8 mouse cellular contexts compared by ENCODE assay signal in the genomic region with DNA sequence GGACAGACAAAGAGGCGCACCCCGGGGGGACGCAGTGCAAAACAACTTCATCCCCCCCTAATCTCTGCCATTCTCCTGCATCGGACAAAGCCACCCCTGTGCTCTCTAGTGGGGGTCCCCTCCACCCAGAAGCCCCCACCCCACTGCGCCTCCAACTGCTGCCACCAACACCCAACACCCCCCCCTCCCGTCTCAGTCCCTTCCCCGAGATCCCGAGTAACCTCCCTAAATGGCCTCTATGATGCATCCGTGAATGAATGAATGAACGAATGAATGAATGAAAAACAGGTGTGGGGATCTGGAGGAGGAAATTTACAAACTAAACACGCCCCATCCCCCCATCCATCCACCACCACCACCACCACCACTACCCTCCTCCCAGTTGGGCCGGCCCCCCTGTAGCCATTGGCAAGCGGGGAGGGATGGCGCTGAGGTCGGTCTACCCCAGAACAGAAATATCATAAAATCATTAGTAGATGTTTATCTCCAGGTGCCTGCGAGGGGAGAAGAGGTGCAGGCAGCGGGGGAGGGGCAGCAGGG. TPM values are rescaled to one million over a fixed set of nuclear protein-coding genes. Genes with fewer than 3 reads are reported as not detected.
A peak's percentile ranks its signal among the peaks of the same experiment; 100 is the strongest.
DNase-seq lines count a peak whose midpoint lies in the region; ATAC-seq and TF ChIP-seq lines count a peak whose summit lies in the region.

No protein-coding gene starts in this region.

- H3ac ChIP-seq in myocyte (ENCODE audit: control insufficient read depth, insufficient read length) = peak overlapping the region; percentile 56

- H3K4me3 ChIP-seq in kidney, adult 2 months (ENCODE audit: insufficient read depth, low read depth, low read length) = peak overlapping the region; percentile 63
- H3K4me3 ChIP-seq in forebrain, embryonic 11.5 days (ENCODE audit: low read depth, low read length) = peak overlapping the region; percentile 75
- H3K4me3 ChIP-seq in myocyte = peak overlapping the region; percentile 44

- peak overlapping the region; percentile 93 for H3K4me2 ChIP-seq in forebrain, embryonic 11.5 days (ENCODE audit: low read depth, low read length, severe bottlenecking)
- H3K4me2 ChIP-seq in myocyte (ENCODE audit: low read depth) = peak overlapping the region; percentile 62

- H3K9me3 ChIP-seq in forebrain, embryonic 11.5 days (ENCODE audit: control insufficient read depth, low read length) = no peaks in the 10 kb centered on the region

- no peak for TF ChIP-seq CTCF in kidney, adult 2 months (conservative IDR thresholded peaks at IDR 0.05; ENCODE audit: insufficient read depth, insufficient read length, low read depth, low read length)
- TF ChIP-seq CTCF in brain, embryonic 14.5 days (IDR thresholded peaks at IDR 0.05; ENCODE audit: borderline replicate concordance, extremely low read depth, insufficient read depth, insufficient read length) = no peak

- no peaks in the 10 kb centered on the region for H3K27me3 ChIP-seq in kidney, adult 2 months (replicated peaks; ENCODE audit: control insufficient read depth, insufficient read depth, low read length)
- no peaks in the 10 kb centered on the region for H3K27me3 ChIP-seq in forebrain, embryonic 11.5 days (ENCODE audit: control insufficient read depth, insufficient read depth, low read length)
- no peaks in the 10 kb centered on the region for H3K27me3 ChIP-seq in myocyte (ENCODE audit: control insufficient read depth, insufficient read depth, insufficient read length)

- peak; percentile 40 for ATAC-seq in forebrain, embryonic 11.5 days (replicated peaks; ENCODE audit: low FRiP score)

- no peak for TF ChIP-seq POLR2A in kidney, adult 2 months (IDR thresholded peaks at IDR 0.05; ENCODE audit: low read depth, low read length)
- no peak for TF ChIP-seq POLR2A in brain, embryonic 14.5 days (IDR thresholded peaks at IDR 0.05; ENCODE audit: borderline replicate concordance, extremely low read depth, insufficient read depth, insufficient read length, poor library complexity, severe bottlenecking)
- no peak for TF ChIP-seq POLR2A in myocyte (IDR thresholded peaks at IDR 0.05; ENCODE audit: insufficient read length, low read depth)

- peak overlapping the region; percentile 79 for H3K9ac ChIP-seq in forebrain, embryonic 11.5 days (ENCODE audit: low read length)

- no peak overlapping the region for H3K27ac ChIP-seq in kidney, adult 2 months (ENCODE audit: insufficient read depth, low read depth, low read length)
- H3K27ac ChIP-seq in forebrain, embryonic 11.5 days (ENCODE audit: low read depth, low read length) = peak overlapping the region; percentile 74; the same call in 1 of the 2 replicates

- H3K4me1 ChIP-seq in kidney, adult 2 months (ENCODE audit: control insufficient read depth, insufficient read depth, low read length) = peaks cover 11% of the 10 kb centered on the region; the same call in 1 of the 2 replicates
- peaks cover 5% of the 10 kb centered on the region for H3K4me1 ChIP-seq in forebrain, embryonic 11.5 days (replicated peaks; ENCODE audit: control insufficient read depth, insufficient read depth, low read length)

- H3K79me2 ChIP-seq in myocyte (ENCODE audit: control insufficient read depth, insufficient read depth) = no peaks in the 10 kb centered on the region

- 7% methylated on average over 17 of the region's 17 CpGs for WGBS in kidney, adult 2 months
- WGBS in forebrain, embryonic 11.5 days = 1% methylated on average over 13 of the region's 17 CpGs

- no peaks in the 10 kb centered on the region for H3K36me3 ChIP-seq in kidney, adult 2 months (ENCODE audit: control insufficient read depth, insufficient read depth, low read length)
- no peaks in the 10 kb centered on the region for H3K36me3 ChIP-seq in forebrain, embryonic 11.5 days (ENCODE audit: control insufficient read depth, insufficient read depth, low read length)
- H3K36me3 ChIP-seq in myocyte (ENCODE audit: control insufficient read depth, insufficient read depth) = no peaks in the 10 kb centered on the region

- peak; percentile 35 for DNase-seq in kidney, adult 2 months
- no peak for DNase-seq in kidney, adult 18-20 months
- peak; percentile 52 for DNase-seq in brain, embryonic 14.5 days (ENCODE audit: low read depth)
- DNase-seq in forebrain, embryonic 11.5 days (ENCODE audit: low spot score) = peak; percentile 58
- DNase-seq in kidney, postnatal 10 days = peak; percentile 41
- no peak for DNase-seq in spleen, postnatal 14 days (ENCODE audit: low spot score in 2 of 2)
- DNase-seq in left cerebral cortex, adult 11 months (ENCODE audit: low spot score) = no peak

TF ChIP-seq in myocyte, 11 proteins besides CTCF, POLR2A, EP300 and RAD21:
- TF ChIP-seq USF1 (IDR thresholded peaks at IDR 0.05; ENCODE audit: low read depth) (no peak), TCF3 (IDR thresholded peaks at IDR 0.05; ENCODE audit: insufficient read length, low read depth) (no peak), E2F4 (IDR thresholded peaks at IDR 0.05; ENCODE audit: insufficient read depth) (no peak), MYOG (IDR thresholded peaks at IDR 0.05; ENCODE audit: control insufficient read depth in 1 of 3, insufficient read depth in 1 of 3, insufficient read length in 2 of 3, low read depth in 2 of 3) (no peak), POLR2AphosphoS2 (IDR thresholded peaks at IDR 0.05; ENCODE audit: insufficient read length, low read depth) (no peak), MYOD1 (IDR thresholded peaks at IDR 0.05; ENCODE audit: control insufficient read depth in 1 of 3, insufficient read length in 2 of 3, low read depth in 2 of 3) (no peak), MAX (IDR thresholded peaks at IDR 0.05; ENCODE audit: low read depth) (no peak), REST (IDR thresholded peaks at IDR 0.05; ENCODE audit: insufficient read depth, insufficient read length) (no peak), CEBPB (IDR thresholded peaks at IDR 0.05; ENCODE audit: insufficient read depth, poor library complexity, severe bottlenecking) (no peak), TCF12 (IDR thresholded peaks at IDR 0.05; ENCODE audit: insufficient read depth, poor library complexity, severe bottlenecking) (no peak), SRF (IDR thresholded peaks at IDR 0.05; ENCODE audit: control insufficient read depth, insufficient read length, low read depth) (no peak)

RNA-seq across cellular contexts. Expression of a gene that starts 0.8 kb away (rescaled TPM):
- 27.5 and 39.3 TPM in 2 replicates for polyA plus RNA-seq in kidney, adult 2 months (2012; rRNA removed)
- 22.1 and 38.3 TPM in 2 replicates for polyA plus RNA-seq in brain, embryonic 14.5 days (2012; rRNA removed)
- 11.8 and 13.9 TPM in 2 replicates for polyA plus RNA-seq in forebrain, embryonic 11.5 days (2014; fragmentation: Nextera tagmentation; extraction: Ambion mirVana)
- 7.3 TPM for polyA plus RNA-seq in myocyte (2012; fragmentation: generic; extraction: Trizol)

Comparison
In these comparisons a context has a peak if more than half of its experiments do, and no peak if none do; other contexts are left out.
1. DNase-seq: peak in kidney, adult 2 months (single experiment), brain, embryonic 14.5 days (single experiment), forebrain, embryonic 11.5 days (single experiment) and kidney, postnatal 10 days (single experiment); none in kidney, adult 18-20 months (single experiment), spleen, postnatal 14 days (0 of 2) and left cerebral cortex, adult 11 months (single experiment).
2. Peak in every context shown above with its lines, with median percentiles within 50 percentile points of each other: H3K4me3 ChIP-seq.